Mouse (Mus musculus) kidney, adult 18-20 months (tissue): ENCODE measurements around the gene Gm10488.
"Not testable (repeated sequence)": the region's sequence is repeated elsewhere in the genome, so short reads cannot be mapped to it uniquely, and the experiment has no call there.

Source experiments
- DNase-seq: peaks from one replicate; pipeline ENCODE4 v3.0.0; 2021

Gm10488 gene

GRCm38 (mm10) chrX:29976014-29976413 lies at the start of gene Gm10488:
Gm10488 (plus strand) TSS chrX:29976314.
- not testable (repeated sequence) for DNase-seq
